Mouse (Mus musculus) layer of hippocampus, adult 2 months (tissue): ENCODE data around the gene Ncln. TPM values are rescaled to one million over a fixed set of nuclear protein-coding genes. Genes with fewer than 3 reads are reported as not detected.

Experiments used
- DNase-seq, 2 experiments: peaks; one replicate each; pipeline ENCODE4 v3.0.0; 2022; ENCODE audit warnings: low spot score in 2 of 2
- H3K27ac ChIP-seq: fragments of 200-600 bp; 2 replicates; pipeline ENCODE4 v1.8.1; 2022
- H3K4me3 ChIP-seq: fragments of 200-600 bp; 2 replicates; pipeline ENCODE4 v1.8.1; 2022; ENCODE audit warnings: mild to moderate bottlenecking
- CTCF ChIP-seq: fragments of 200-600 bp; conservative IDR thresholded peaks from 2 replicates; pipeline ENCODE4 v1.8.1; 2022; ENCODE audit warnings: antibody characterized with exemption, mild to moderate bottlenecking, moderate library complexity
- total RNA-seq, 2 experiments: library from RNA; stranded (reverse); gene quantifications; 2 replicates each; pipeline ENCODE4 v1.2.3; 2021

Gene Ncln
- total RNA-seq, 2 experiments from 2014 or later: 83.1 to 93.5 TPM

DNA sequence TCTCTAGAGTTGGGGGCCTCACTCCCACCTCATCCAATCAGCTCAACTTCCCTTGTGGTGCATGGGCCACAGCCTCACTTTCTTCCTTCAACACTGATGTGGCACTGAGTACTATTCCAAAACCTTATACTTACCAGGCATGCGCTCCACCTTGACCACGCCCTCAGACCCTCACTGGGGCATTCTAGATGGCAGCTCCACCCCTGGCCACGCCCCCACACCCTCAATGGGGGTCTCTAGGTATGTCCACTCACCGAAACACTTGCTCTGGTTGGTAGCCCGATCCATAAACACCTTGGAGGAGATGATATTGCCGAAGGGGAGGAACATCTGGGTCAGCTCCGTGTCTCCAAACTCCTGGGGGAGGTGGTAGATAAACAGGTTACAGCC lies 33.8 kb downstream of the Ncln start:
- no peak overlapping the region for H3K4me3 ChIP-seq
- no peak overlapping the region for H3K27ac ChIP-seq
- no peak for TF ChIP-seq CTCF
- DNase-seq: peak in 1 of 2 experiments; percentile 10

DNA sequence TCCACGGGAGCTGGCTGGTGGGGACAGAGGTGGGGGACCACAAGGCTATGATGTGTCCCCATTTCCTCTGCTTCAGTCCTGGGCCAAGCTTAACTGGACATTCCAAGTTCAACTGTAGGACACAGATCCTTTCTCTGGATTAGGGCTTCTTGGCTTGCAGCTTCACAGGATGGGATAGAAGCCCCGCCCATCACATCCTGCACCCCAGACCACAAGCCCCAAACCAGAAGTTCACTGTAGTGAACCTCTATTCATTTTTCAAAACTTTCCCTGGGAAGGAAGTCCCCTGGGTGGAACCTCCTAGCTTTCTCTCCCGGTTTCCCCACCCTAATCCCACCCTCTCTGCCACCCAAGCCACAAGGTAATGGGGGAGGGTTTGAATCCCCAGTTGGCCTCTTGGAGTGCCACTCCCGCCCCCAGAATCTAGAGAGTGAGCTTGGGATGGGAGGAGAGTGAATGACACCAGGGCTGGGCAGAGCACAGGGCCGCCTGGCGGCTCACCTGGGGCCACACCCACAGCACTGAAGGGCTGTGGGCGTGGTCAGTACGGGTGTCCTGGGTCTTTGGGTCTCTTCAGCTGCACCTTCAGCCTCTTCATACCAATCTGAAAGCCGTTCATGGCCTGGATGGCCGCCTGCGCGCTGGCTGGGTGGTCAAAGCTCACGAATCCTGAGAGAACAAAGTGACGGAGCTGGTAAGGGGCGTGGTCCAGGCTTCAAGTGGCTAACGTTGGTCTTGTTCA lies 34.3 kb downstream of the Ncln start:
- no peak for DNase-seq
- no peak for TF ChIP-seq CTCF
- no peak overlapping the region for H3K4me3 ChIP-seq
- no peak overlapping the region for H3K27ac ChIP-seq

DNA sequence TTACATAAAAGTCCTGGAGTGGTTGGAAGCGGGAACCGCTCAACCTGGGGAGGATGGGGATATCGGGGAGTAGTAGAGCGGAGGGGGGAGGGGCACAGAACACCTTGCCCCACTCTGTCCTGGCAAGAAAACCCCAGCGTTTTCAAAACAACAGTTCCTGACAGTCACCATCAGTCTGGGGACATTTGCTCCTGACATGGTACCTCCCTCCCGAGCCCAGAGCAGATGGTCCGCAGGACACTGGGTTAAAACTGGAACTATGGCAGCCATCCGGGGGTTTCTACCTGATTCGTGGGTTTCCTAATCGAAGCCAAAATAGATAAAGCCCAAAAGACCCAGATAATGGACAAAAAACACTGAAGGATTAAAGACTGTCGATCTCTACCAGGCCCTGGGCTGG lies 35.2 kb downstream of the Ncln start:
- TF ChIP-seq CTCF: no peak
- no peak overlapping the region for H3K4me3 ChIP-seq
- no peak overlapping the region for H3K27ac ChIP-seq
- no peak for DNase-seq

DNA sequence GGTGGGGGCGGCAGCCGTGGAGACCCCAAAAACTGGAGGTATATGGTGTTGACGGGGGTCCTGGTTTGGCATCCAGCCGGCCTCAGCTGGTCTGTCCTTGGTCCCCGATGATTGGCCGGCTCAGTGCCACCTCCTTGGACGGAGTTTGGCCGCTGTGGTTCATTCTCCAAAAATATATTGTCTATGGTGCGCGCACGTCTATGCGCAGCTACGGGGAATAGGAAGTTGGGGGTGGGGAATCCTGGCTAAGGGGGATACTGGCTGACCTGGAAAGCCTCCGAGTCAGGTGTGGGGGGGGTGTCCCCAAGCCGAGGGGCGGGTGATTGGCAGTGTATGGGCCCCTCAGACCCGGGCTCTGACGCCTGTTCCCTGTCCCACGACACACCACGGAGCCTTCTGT lies 35.7 kb downstream of the Ncln start:
- H3K4me3 ChIP-seq: no peak overlapping the region
- peak in 1 of 2 experiments; percentile 9 for DNase-seq
- no peak for TF ChIP-seq CTCF
- no peak overlapping the region for H3K27ac ChIP-seq

DNA sequence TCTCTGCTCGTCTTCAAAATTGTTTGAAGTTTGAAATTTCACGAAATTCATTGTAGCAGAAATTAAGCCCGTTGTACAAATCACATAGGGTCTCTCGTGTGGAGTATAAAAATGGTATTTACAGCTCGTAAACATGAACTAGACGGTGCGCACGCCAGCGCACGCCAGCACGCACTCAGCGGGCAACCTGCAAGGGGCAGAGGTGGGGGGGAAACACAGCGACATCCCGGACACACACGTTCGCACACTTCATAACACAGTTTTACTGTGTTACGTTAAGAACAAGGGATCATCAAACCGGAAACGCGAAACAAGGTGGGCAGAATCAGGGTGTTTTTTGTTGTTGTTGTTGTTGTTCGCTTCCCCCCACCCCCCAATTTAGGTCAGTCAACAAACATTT lies 36.8 kb downstream of the Ncln start:
- TF ChIP-seq CTCF: no peak
- no peak for DNase-seq

DNA sequence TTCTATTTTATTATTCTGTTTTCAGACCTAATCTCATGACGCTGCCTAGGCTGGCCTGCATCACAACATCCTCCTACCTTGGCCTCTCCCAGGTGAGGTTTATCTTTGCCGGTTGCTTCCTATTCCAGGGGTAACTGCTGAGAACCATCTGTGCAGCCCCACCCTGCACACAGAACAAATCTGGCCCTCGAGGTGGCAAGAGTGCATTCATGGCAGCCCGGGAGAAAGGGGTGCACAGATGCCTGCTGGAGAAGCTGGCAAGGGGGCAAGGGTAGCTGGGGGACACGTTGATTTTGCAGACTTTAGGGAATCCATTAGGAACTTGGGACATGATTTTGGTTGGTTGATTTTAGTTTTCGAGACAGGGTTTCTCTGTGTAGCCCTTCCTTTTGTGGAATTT lies 37.9 kb downstream of the Ncln start:
- DNase-seq: peak in 1 of 2 experiments; percentile 9
- Histone ChIP-seq H3K27ac (no peak overlapping the region), H3K4me3 (no peak overlapping the region)
- no peak for TF ChIP-seq CTCF

More for the DNA sequence above, 36.8 kb downstream of the Ncln start:
- Histone ChIP-seq H3K27ac (no peak overlapping the region), H3K4me3 (no peak overlapping the region)

DNA sequence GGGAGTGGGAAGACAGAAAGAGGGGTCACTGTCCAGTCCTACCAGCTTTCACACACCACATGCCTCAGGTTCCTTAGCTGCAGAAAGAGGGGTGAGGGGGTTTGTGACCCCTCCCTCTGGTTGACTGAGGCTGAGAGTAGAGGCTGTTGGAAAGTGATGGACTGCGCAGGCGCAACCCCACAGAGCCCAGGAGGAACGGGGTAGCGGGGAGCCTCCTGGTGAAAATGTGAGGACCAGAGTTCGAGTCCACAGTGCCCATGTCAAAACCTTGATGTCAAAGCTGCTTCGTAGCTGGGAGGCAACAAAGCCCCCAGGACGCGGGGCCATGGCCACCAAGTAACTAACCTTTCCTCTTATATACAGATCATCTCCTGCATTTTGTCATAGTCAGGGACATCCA lies 38.6 kb downstream of the Ncln start:
- H3K27ac ChIP-seq: no peak overlapping the region
- no peak for TF ChIP-seq CTCF
- no peak overlapping the region for H3K4me3 ChIP-seq
- DNase-seq: peak in 1 of 2 experiments; percentile 11

DNA sequence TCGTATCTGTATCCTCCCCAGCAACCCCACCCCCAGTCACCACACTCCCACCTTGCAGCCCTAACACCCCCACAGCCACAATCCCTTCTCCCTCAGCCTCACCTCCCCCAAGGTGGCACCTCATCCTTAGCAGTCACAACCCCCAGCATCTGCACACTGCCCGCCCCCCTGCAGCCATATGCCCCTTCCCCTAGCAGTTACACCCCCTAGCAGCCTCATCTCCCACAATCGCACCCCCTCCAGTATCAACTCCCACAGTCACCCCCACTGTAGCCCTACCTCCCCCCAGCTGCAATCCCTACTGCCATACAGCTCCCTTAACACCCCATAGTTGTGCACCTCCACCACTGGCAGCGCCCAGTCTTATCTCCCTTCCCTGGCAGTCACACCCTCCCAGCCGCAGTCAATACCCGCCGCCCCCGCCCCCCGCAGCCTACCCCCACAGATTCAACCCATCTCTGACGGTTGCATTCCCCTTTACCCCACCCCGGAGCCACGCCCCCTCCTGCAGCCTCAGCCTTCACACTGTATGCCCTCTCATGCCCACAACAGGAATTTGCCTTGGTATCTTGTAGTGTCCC lies 39.1 kb downstream of the Ncln start:
- TF ChIP-seq CTCF: no peak
- Histone ChIP-seq H3K27ac (no peak overlapping the region), H3K4me3 (no peak overlapping the region)
- no peak for DNase-seq

DNA sequence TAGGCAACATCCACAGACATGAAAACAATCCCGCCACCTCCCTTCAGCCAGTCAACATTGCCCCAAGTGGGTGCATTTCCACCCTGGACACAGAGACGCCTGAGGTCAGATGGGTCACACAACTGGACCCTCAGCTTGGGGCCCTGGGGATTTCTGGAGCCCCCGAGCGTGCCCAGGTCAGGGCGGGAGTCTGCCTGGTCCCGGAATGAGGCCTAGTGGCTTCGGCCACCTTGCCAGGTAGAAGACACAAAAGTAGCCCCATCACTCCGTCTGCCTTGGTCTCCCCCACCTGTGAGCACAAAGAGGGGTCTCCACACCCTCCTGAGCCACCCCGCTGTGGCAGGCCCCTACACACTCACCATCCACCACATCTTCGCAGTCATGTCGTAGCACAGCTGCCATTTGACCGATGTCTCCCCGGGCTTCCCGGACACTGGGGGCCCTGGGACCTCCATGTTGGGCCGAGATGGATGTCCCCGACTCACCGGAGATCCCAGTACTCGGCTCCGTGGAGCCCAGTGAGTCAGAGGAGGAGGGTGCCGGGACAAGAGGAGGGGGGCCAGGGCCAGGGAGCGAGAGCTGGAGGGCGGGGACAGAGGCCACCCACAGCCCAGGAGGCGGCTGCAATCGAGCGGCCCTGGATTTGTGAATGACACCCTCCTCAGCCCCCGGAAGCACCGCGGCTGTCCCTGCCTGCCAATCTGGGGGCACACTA lies 40.9 kb downstream of the Ncln start, which contains the start of gene Nfic:
Nfic (minus strand) TSS at position 455 of the 715 bp plus-strand sequence.
- DNase-seq: peak in 1 of 2 experiments; percentile 10
- no peak within 1 kb of the TSS for H3K27ac ChIP-seq
- no peak for TF ChIP-seq CTCF
- H3K4me3 ChIP-seq: no peak within 1 kb of the TSS

DNA sequence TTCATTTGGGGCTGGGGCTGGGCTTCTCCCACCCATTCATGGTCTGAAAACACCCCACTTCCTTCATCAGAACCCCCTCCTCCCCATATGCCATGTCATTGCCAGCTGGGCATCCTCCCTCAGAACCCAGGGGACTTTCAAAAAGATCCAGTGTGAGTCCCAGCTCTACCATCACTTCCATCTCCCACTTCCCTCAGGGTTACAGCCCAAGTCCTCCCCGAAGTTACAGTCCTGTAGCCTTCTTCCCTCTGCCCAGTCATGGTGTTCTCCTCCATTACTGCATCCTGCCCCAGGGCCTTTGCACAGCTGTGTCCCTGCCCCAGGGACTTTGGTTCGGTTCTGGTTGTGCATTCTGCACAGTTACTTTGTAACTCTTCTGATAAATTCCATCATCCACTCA lies 42.1 kb downstream of the Ncln start:
- H3K27ac ChIP-seq: no peak overlapping the region
- no peak overlapping the region for H3K4me3 ChIP-seq
- TF ChIP-seq CTCF: no peak
- DNase-seq: no peak

DNA sequence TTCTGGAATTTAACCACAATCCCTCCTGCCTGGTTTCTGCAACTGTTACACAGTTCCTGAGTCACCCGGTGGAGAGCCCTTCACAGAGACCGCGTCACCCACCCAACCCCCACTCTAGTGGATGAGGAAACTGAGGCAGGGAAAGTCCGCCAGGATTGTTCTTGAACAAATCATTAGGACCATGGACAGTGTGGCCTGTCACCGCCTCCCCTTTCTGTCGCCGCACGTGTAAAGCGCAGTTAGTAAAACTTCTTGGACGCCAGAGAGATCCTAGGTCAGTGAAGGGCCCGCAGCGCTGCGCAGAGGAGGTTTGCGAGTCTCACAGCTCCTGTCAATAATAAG lies 43.3 kb downstream of the Ncln start:
- H3K27ac ChIP-seq: no peak overlapping the region
- peak in 1 of 2 experiments; percentile 9 for DNase-seq
- TF ChIP-seq CTCF: no peak
- H3K4me3 ChIP-seq: no peak overlapping the region

DNA sequence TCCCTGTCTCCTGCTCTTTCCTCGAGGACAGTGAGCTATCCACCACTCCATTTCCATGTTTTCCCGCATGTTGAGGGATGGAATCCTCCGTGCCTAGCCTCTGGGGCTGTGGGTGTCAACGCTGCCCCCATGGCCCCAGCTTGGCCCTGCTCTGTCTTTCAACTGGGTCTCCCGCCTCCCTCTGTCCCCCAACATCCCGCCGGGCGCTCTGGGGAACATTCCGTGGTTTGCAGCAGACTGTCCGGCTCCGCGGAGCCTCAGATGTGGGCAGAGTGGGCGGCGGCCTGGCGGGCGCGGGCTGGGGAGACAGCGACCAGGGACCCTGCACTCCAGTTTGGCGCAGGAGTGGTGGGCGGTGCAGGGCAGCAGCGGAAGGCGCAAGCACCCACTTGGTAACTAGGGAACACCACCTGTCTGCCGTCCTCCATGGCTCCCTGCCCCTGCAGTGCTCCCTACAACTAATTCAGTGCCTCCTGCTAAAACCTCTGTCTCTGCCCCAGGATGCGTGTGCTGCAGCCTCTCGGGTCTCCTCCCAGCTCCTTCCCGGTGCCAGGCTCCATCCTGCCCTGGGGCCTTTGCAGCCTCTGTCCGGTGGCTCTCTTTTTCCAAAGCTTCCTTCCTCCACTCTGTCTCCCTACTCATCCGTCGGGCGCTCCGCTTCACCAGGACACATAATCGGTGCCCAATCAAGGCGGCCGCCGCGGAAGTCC lies 43.8 kb downstream of the Ncln start:
- Histone ChIP-seq H3K4me3 (no peak overlapping the region), H3K27ac (no peak overlapping the region)
- no peak for TF ChIP-seq CTCF
- peak in 1 of 2 experiments; percentile 10 for DNase-seq

DNA sequence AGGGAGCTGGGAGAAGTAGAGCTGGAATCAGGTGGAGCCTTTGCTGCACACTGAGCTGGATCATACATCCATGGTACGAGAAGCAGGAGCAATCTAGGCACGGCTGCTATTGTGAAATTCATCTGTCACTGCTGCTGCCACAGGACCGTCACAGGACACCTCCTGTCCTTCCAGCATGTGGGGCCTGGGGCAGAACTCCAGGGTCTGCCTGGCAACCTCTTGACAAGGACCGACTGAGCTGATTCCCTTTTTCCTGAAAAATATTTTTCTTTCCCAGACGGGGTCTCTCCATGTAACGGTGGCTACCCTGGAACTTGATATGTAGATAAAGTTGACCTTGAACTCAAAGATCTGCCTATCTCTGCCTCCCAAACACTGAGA lies 44.8 kb downstream of the Ncln start:
- Histone ChIP-seq H3K27ac (no peak overlapping the region), H3K4me3 (no peak overlapping the region)
- peak in 1 of 2 experiments; percentile 13 for DNase-seq
- no peak for TF ChIP-seq CTCF
